Mouse (Mus musculus) liver, embryonic 14.5 days (tissue): Measurements from ENCODE around the gene Oosp3.

Experiments used
- CTCF ChIP-seq: IDR thresholded peaks from 2 replicates; pipeline ENCODE4 v1.5.1; 2016; ENCODE audit warnings: antibody characterized with exemption, low read depth, control low read depth
- EP300 ChIP-seq: IDR thresholded peaks from 2 replicates; pipeline ENCODE4 v1.6.1; 2016; ENCODE audit warnings: antibody characterized with exemption, low read depth

DNA sequence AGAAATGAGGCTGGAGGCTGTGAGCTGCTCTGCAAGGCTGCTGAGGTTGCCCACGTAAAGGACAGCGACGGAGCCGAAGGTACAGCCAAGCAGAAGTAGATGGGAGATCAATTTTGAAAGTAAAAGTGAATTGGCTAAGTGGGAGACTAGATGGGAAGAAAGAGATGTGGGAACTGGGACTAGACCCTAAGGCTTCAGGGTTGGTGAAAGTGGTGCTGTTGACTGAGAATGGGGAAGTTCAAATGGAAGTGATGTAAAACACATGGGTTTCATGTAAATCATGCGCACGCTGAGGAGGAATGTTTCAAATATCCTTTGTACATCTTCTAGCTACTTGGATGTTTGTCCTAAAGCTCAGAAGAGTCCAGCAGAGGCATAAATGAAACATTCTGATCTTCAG is 1.5 kb downstream of the Oosp3 start:
- no peak for TF ChIP-seq CTCF
- TF ChIP-seq EP300: no peak
